Mouse (Mus musculus) inflammation-experienced regulatory T-cells (primary cell): Measurements from ENCODE around the gene Ephb2. TPM values are rescaled to one million over a fixed set of nuclear protein-coding genes. Genes with fewer than 3 reads are reported as not detected.

Experiments used
- polyA plus RNA-seq, 2 experiments: library from polyadenylated mRNA; unstranded; fragments of 100-300 nt; shearing (Covaris generic); gene quantifications; one replicate each; pipeline ENCODE4 v1.2.1; 2017

Gene Ephb2
- 1 to 10 TPM in 1 of 2 experiments, under 1 TPM in 1; 0.12 to 2.1 TPM for polyA plus RNA-seq

GRCm38 (mm10) chr4:136835621-136836386, at the start of gene Ephb2:
Ephb2 (minus strand) TSS chr4:136835988.

GRCm38 (mm10) chr4:136622388-136622787, 213.4 kb downstream of the Ephb2 start, which contains the start of gene Lactbl1:
Lactbl1 (plus strand) TSS chr4:136622621.

GRCm38 (mm10) chr4:136610387-136610856, 225.4 kb downstream of the Ephb2 start, which contains the start of gene Tex46:
Tex46 (plus strand) TSS chr4:136610437.

GRCm38 (mm10) chr4:136602568-136602967, 233.2 kb downstream of the Ephb2 start, which contains the start of gene Kdm1a:
Kdm1a (minus strand) TSS chr4:136602723.

Other genes starting within 250 kb of the Ephb2 start
- gene Kdm1a, start 233.3 kb downstream of the Ephb2 start, polyA plus RNA-seq = 10 to 100 TPM; 84.9 to 86.1 TPM
- under 1 TPM in 1 of 2 experiments, not detected in 1; 0.71 TPM for gene Tex46, start 225.6 kb downstream of the Ephb2 start, polyA plus RNA-seq
- gene Lactbl1, start 213.4 kb downstream of the Ephb2 start, polyA plus RNA-seq = under 1 TPM; 0.05 to 0.18 TPM
- gene C1qb, start 50.2 kb upstream of the Ephb2 start, polyA plus RNA-seq = 10 to 100 TPM in 1 of 2 experiments, 1 to 10 TPM in 1; 1.6 to 21.4 TPM
- gene C1qc, start 57.1 kb upstream of the Ephb2 start, polyA plus RNA-seq = 10 to 100 TPM in 1 of 2 experiments, under 1 TPM in 1; 0.95 to 17.4 TPM
- 10 to 100 TPM in 1 of 2 experiments, 1 to 10 TPM in 1; 2.1 to 18.9 TPM for gene C1qa, start 62.8 kb upstream of the Ephb2 start, polyA plus RNA-seq
- not detected for gene Epha8, start 120.8 kb upstream of the Ephb2 start, polyA plus RNA-seq
- 10 to 100 TPM in 1 of 2 experiments, 1 to 10 TPM in 1; 9.3 to 11.2 TPM for gene Zbtb40, start 212.8 kb upstream of the Ephb2 start, polyA plus RNA-seq